Mouse (Mus musculus) frontal cortex, postnatal 36 days (tissue): ENCODE data around the gene Chchd1.
A peak's percentile ranks its signal among the peaks of the same experiment; 100 is the strongest.

ENCODE experiments used
- DNase-seq, 2 experiments: peaks; one replicate each; pipeline ENCODE4 v3.0.0; 2022; ENCODE audit warnings: low spot score in 2 of 2

Chchd1 gene

GRCm38 (mm10) chr14:20702741-20703381, at the start of gene Chchd1:
Chchd1 (plus strand) TSS chr14:20703006.
- peak; percentile 92 to 94 for DNase-seq

GRCm38 (mm10) chr14:20654690-20655421, 48.0 kb upstream of the Chchd1 start:
- no peak for DNase-seq

GRCm38 (mm10) chr14:20655731-20656130, 47.1 kb upstream of the Chchd1 start:
- DNase-seq, result no peak

- no peak for DNase-seq
Measured at GRCm38 (mm10) chr14:20656361-20656760, 46.4 kb upstream of the Chchd1 start, which contains the start of gene Myoz1. Myoz1 (minus strand) TSS chr14:20656540.

GRCm38 (mm10) chr14:20658326-20658725, 44.5 kb upstream of the Chchd1 start:
- DNase-seq, result peak; percentile 38 to 72

- DNase-seq, result no peak
Measured at GRCm38 (mm10) chr14:20658902-20659301, 43.9 kb upstream of the Chchd1 start.

GRCm38 (mm10) chr14:20659687-20660086, 43.1 kb upstream of the Chchd1 start:
- DNase-seq, result no peak

GRCm38 (mm10) chr14:20660827-20661660, 41.8 kb upstream of the Chchd1 start:
- DNase-seq, result peak; percentile 92 to 96

- peak in 1 of 2 experiments; percentile 24 for DNase-seq
Measured at GRCm38 (mm10) chr14:20661661-20662331, 41.0 kb upstream of the Chchd1 start.

GRCm38 (mm10) chr14:20662740-20663139, 40.1 kb upstream of the Chchd1 start:
- no peak for DNase-seq

- DNase-seq, result no peak
Measured at GRCm38 (mm10) chr14:20663601-20664000, 39.2 kb upstream of the Chchd1 start.

- no peak for DNase-seq
Measured at GRCm38 (mm10) chr14:20664436-20664835, 38.4 kb upstream of the Chchd1 start.

GRCm38 (mm10) chr14:20667469-20667868, 35.3 kb upstream of the Chchd1 start:
- no peak for DNase-seq

GRCm38 (mm10) chr14:20668154-20668810, 34.5 kb upstream of the Chchd1 start, which contains the start of gene Synpo2l:
Synpo2l (minus strand) TSS chr14:20668354.
- no peak for DNase-seq

- no peak for DNase-seq
Measured at GRCm38 (mm10) chr14:20672990-20673389, 29.8 kb upstream of the Chchd1 start.

- DNase-seq, result peak in 1 of 2 experiments; percentile 58
Measured at GRCm38 (mm10) chr14:20673735-20674063, 29.1 kb upstream of the Chchd1 start.

GRCm38 (mm10) chr14:20674064-20674833, 28.6 kb upstream of the Chchd1 start, which contains the start of gene Sec24c:
Sec24c (plus strand) TSS chr14:20674308.
- peak; percentile 95 to 97 for DNase-seq

GRCm38 (mm10) chr14:20677906-20678305, 24.9 kb upstream of the Chchd1 start:
- no peak for DNase-seq

- DNase-seq, result no peak
Measured at GRCm38 (mm10) chr14:20681742-20682141, 21.1 kb upstream of the Chchd1 start.

GRCm38 (mm10) chr14:20682498-20682897, 20.3 kb upstream of the Chchd1 start:
- no peak for DNase-seq
